Mouse (Mus musculus): ENCODE data around the gene Osbpl5. TPM values are rescaled to one million over a fixed set of nuclear protein-coding genes. Genes with fewer than 3 reads are reported as not detected.
"Not testable (repeated sequence)": the region's sequence is repeated elsewhere in the genome, so short reads cannot be mapped to it uniquely, and the experiment has no call there.

Osbpl5 gene
- polyA plus RNA-seq, 1 experiment from 2014 or later, result 1.6 TPM

DNA sequence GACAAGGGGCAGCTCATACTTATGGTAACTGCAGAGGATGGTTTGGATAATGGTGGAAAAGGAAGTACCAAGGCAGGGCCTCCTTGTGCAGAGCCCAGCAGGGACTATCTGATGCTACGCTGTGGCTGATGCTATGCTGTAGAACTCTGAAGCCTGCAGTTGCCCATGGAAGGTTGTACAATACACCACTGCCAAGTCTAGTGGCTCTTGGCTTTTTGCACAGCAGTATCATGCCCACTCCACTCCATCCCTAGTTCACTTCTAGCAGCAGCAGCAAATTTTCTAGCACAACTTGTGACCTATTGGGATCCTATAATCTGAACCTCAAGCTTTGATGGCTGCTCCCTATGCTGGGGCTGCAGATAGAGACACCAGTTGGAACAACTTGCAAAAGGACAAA lies 75.2 kb downstream of the Osbpl5 start:
- ATAC-seq, result no peak
- no peaks in the 10 kb centered on the region for H3K27me3 ChIP-seq (ENCODE audit: insufficient read depth, low read length)
- TF ChIP-seq CTCF (IDR thresholded peaks at IDR 0.05; ENCODE audit: low read depth) (no peak), EP300 (IDR thresholded peaks at IDR 0.05; ENCODE audit: low read depth) (no peak)
- H3K27ac ChIP-seq (ENCODE audit: low read depth), result no peak overlapping the region
- no peak for DNase-seq
- H3K9me3 ChIP-seq (ENCODE audit: low read length), result no peaks in the 10 kb centered on the region
- WGBS (ENCODE audit: insufficient replicate concordance), result 60% methylated on average over 1 of the region's 1 CpGs
- no peak overlapping the region for H3K9ac ChIP-seq (replicated peaks)
- H3K4me3 ChIP-seq (ENCODE audit: low read depth, low read length), result no peak overlapping the region
- H3K36me3 ChIP-seq (replicated peaks; ENCODE audit: insufficient read depth, low read length), result no peaks in the 10 kb centered on the region
- no peak overlapping the region for H3K4me2 ChIP-seq (ENCODE audit: low read depth, low read length)
- 0 out of 2 replicates have a peak, but pooled peaks cover 3% of the 10 kb centered on the region for H3K4me1 ChIP-seq (ENCODE audit: insufficient read depth)

DNA sequence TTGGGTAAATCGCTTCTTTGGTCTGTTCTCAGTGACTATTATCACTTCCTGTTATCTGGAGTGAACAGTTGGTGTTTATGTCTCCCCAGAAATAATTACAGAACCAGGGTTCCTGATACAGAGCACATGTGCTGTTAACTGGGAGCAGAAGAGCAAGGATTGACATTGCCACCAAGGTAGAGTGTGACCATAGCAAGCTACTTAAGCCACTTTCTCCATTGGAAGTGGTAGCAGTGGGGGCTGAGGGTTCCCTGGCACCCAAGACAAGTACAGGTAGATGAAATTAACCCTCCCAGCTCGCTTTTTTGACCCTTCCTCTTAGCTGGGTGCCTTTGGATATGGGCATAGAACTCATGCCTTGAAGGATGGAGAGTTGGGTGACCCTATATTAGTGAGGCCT lies 75.9 kb downstream of the Osbpl5 start:
- 50% methylated on average over 2 of the region's 2 CpGs for WGBS (ENCODE audit: insufficient replicate concordance)
- not testable (repeated sequence) for H3K27me3 ChIP-seq (ENCODE audit: insufficient read depth, low read length); ATAC-seq; H3K9ac ChIP-seq (replicated peaks); H3K4me2 ChIP-seq (ENCODE audit: low read depth, low read length); H3K4me3 ChIP-seq (ENCODE audit: low read depth, low read length); H3K4me1 ChIP-seq (ENCODE audit: insufficient read depth); H3K27ac ChIP-seq (ENCODE audit: low read depth); DNase-seq; H3K36me3 ChIP-seq (replicated peaks; ENCODE audit: insufficient read depth, low read length); H3K9me3 ChIP-seq (ENCODE audit: low read length)

DNA sequence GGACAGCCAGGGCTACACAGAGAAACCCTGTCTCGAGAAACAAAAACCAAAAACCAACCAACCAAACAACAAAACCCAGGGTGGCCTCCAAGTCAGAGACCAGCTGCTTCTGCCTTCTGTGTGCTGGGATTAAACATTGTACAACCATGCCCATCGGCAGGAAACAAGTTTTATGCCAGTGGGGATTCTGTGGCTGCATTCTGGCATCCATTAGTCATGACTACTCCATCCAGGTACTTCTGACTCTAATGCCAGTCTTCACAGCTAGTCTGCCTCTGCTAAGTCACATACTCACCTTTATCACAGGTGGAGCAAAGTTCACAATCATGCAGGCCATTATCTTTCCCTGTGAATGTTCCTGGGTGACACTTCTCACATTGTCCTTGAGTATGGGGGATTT lies 77.1 kb downstream of the Osbpl5 start:
- H3K4me1 ChIP-seq (ENCODE audit: insufficient read depth); H3K9ac ChIP-seq (replicated peaks); H3K4me2 ChIP-seq (ENCODE audit: low read depth, low read length); H3K36me3 ChIP-seq (replicated peaks; ENCODE audit: insufficient read depth, low read length); ATAC-seq; H3K4me3 ChIP-seq (ENCODE audit: low read depth, low read length); H3K9me3 ChIP-seq (ENCODE audit: low read length); H3K27ac ChIP-seq (ENCODE audit: low read depth); DNase-seq; H3K27me3 ChIP-seq (ENCODE audit: insufficient read depth, low read length): not testable (repeated sequence)
- WGBS (ENCODE audit: insufficient replicate concordance), result 71% methylated on average over 2 of the region's 2 CpGs

DNA sequence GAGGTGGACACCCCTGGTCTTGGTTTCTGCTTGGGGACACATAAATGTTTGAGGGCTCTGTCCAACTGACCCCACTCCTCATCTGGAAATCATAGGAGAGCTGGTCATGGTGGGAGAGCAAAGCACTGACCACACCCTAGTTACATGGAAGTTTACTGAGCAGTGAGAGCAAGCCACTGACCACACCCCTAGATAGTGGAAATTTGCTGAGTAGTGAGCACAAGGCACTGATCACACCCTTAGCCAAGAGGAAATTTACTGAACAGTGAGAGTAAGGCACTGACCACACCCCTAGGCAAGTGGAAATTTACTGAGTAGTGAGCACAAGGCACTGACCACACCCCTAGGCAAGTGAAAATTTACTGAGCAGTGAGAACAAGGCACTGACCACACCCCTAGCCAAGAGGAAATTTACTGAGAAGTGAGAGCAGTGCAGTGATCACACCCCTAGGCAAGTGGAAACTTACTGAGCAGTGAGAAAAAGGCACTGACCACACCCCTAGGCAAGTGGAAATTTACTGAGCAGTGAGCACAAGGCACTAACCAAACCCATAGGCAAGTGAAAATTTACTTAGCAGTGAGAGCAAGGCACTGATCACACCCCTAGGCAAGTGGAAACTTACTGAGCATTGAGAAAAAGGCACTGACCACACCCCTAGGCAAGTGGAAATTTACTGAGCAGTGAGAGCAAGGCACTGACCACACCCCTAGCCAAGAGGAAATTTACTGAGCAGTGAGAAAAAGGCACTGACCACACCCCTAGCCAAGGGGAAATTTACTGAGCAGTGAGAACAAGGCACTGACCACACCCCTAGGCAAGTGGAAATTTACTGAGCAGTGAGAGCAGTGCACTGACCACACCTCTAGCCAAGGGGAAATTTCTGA lies 90.1 kb downstream of the Osbpl5 start:
- TF ChIP-seq EP300 (IDR thresholded peaks at IDR 0.05; ENCODE audit: low read depth) (no peak), CTCF (IDR thresholded peaks at IDR 0.05; ENCODE audit: low read depth) (no peak)
- Histone ChIP-seq H3K9ac (replicated peaks) (no peak overlapping the region), H3K4me3 (ENCODE audit: low read depth, low read length) (no peak overlapping the region), H3K9me3 (ENCODE audit: low read length) (no peaks in the 10 kb centered on the region), H3K4me2 (ENCODE audit: low read depth, low read length) (no peak overlapping the region), H3K27ac (ENCODE audit: low read depth) (no peak overlapping the region), H3K27me3 (ENCODE audit: insufficient read depth, low read length) (no peaks in the 10 kb centered on the region), H3K4me1 (ENCODE audit: insufficient read depth) (no peaks in the 10 kb centered on the region), H3K36me3 (replicated peaks; ENCODE audit: insufficient read depth, low read length) (no peaks in the 10 kb centered on the region)
- no peak for DNase-seq
- no peak for ATAC-seq

DNA sequence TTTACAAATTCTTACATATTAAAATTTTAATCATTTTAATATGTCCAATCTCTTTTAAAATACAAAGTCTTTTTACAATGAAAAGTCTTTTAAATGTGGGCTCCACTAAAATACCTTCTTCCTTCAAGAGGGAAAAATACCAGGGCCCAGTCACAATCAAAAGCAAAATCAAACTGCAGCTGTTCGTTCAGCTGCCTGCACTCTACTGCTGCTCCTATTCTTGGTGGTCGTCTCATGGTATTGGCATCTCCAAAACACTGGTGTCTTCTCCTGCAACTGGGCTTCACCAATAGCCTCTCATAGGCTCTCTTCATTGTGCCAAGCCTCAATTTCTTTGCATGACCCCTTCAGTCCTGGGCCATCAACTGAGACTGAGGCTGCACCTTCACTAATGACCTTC lies 93.3 kb downstream of the Osbpl5 start:
- H3K36me3 ChIP-seq (replicated peaks; ENCODE audit: insufficient read depth, low read length), result no peaks in the 10 kb centered on the region
- TF ChIP-seq CTCF (IDR thresholded peaks at IDR 0.05; ENCODE audit: low read depth), result no peak
- no peak for TF ChIP-seq EP300 (IDR thresholded peaks at IDR 0.05; ENCODE audit: low read depth)

DNA sequence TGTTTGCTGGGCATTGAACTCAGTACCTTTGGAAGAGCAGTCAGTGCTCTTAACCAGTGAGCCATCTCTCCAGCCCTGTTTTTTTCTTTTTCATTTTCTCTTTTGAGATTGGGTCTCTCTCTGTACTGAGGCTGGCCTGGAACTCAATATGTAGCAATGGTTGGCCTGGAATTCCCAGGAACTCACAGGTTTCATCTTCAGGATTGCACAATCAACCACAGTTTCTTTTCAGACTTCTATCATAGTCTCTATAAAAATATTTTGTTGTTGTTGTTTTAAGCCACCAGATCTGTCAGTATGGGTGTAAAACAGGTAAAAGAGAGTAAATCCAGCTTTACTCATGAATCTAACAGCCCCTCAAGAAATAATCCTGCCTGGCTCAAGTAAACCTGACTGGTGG lies 96.0 kb downstream of the Osbpl5 start:
- ATAC-seq (no peak), DNase-seq (no peak)
- no peak overlapping the region for H3K4me3 ChIP-seq (ENCODE audit: low read depth, low read length)
- no peak overlapping the region for H3K9ac ChIP-seq (replicated peaks)
- no peaks in the 10 kb centered on the region for H3K36me3 ChIP-seq (replicated peaks; ENCODE audit: insufficient read depth, low read length)
- no peak overlapping the region for H3K4me2 ChIP-seq (ENCODE audit: low read depth, low read length)
- no peaks in the 10 kb centered on the region for H3K27me3 ChIP-seq (ENCODE audit: insufficient read depth, low read length)
- H3K9me3 ChIP-seq (ENCODE audit: low read length), result no peaks in the 10 kb centered on the region
- TF ChIP-seq EP300 (IDR thresholded peaks at IDR 0.05; ENCODE audit: low read depth), result no peak
- TF ChIP-seq CTCF (IDR thresholded peaks at IDR 0.05; ENCODE audit: low read depth), result no peak
- no peak overlapping the region for H3K27ac ChIP-seq (ENCODE audit: low read depth)
- no peaks in the 10 kb centered on the region for H3K4me1 ChIP-seq (ENCODE audit: insufficient read depth)

More for the DNA sequence above, 93.3 kb downstream of the Osbpl5 start:
- WGBS (ENCODE audit: insufficient replicate concordance), result 65% methylated on average over 2 of the region's 2 CpGs
- no peak overlapping the region for H3K27ac ChIP-seq (ENCODE audit: low read depth)
- no peak overlapping the region for H3K4me2 ChIP-seq (ENCODE audit: low read depth, low read length)
- no peaks in the 10 kb centered on the region for H3K27me3 ChIP-seq (ENCODE audit: insufficient read depth, low read length)
- no peak overlapping the region for H3K4me3 ChIP-seq (ENCODE audit: low read depth, low read length)
- no peaks in the 10 kb centered on the region for H3K9me3 ChIP-seq (ENCODE audit: low read length)
- DNase-seq (no peak), ATAC-seq (no peak)
- H3K9ac ChIP-seq (replicated peaks), result no peak overlapping the region
- no peaks in the 10 kb centered on the region for H3K4me1 ChIP-seq (ENCODE audit: insufficient read depth)

DNA sequence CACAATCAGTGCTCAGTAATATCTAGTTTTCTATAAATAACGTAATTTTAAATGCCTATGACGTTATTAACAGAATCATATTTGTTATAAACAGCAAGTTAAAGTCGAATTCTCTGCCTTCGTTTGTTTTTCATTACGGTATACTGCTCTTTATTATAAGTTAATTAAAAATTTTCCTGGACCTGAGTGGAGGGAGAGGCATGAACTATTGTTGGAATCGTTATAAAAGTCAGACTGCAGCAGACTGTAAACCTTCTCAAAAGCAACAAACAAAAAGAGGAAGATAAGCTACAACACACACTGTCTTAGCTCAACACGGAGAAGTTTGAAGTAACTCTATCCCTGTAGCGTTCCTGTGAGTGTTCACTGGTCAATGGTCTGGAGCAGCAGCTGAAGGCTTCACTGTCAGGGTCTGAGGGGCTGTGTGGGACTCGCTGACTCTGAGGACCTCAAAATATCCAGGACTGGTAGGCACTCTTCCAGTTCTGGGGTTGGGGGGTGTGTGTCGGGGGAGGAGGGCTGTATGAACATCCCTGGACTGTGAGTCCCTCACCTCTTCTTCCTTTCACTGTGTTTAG lies 106.9 kb downstream of the Osbpl5 start:
- peak overlapping the region; percentile 88; the same call in 1 of the 2 replicates for H3K4me2 ChIP-seq (ENCODE audit: low read depth, low read length)
- not testable (repeated sequence) for H3K9ac ChIP-seq (replicated peaks); ATAC-seq; H3K27ac ChIP-seq (ENCODE audit: low read depth); H3K4me1 ChIP-seq (ENCODE audit: insufficient read depth); H3K9me3 ChIP-seq (ENCODE audit: low read length); H3K27me3 ChIP-seq (ENCODE audit: insufficient read depth, low read length); DNase-seq; H3K36me3 ChIP-seq (replicated peaks; ENCODE audit: insufficient read depth, low read length)
- peak overlapping the region; percentile 52; the same call in 1 of the 2 replicates for H3K4me3 ChIP-seq (ENCODE audit: low read depth, low read length)
- 51% methylated on average over 10 of the region's 10 CpGs for WGBS (ENCODE audit: insufficient replicate concordance)

Measured in liver, postnatal 0 days (tissue).